Mouse (Mus musculus): ENCODE data around the gene Dpyd.

GRCm38 (mm10) chr3:119256516-119256915 is 694.6 kb downstream of the Dpyd start:
- TF ChIP-seq CTCF (IDR thresholded peaks at IDR 0.05; ENCODE audit: low read depth, low read length) (no peak), POLR2A (IDR thresholded peaks at IDR 0.05; ENCODE audit: insufficient read depth, low read length) (no peak), EP300 (IDR thresholded peaks at IDR 0.05; ENCODE audit: insufficient read depth, low read depth, low read length) (no peak)
